Mouse (Mus musculus) heart, postnatal 36 days (tissue): ENCODE measurements around the gene Eif2s3y. TPM values are rescaled to one million over a fixed set of nuclear protein-coding genes. Genes with fewer than 3 reads are reported as not detected.
A peak's percentile ranks its signal among the peaks of the same experiment; 100 is the strongest.

Source experiments
- DNase-seq, 2 experiments: peaks; one replicate each; pipeline ENCODE4 v3.0.0; 2021 to 2022
- intact Hi-C: fragments of 180-260 bp; cut with DNase I; formaldehyde crosslinking; loops from one replicate; pipeline ENCODE4 v1.15.1; 2025
- microRNA-seq, 2 experiments: library from miRNA; unstranded; fragments of <30 nt; microRNA quantifications; one replicate each; pipeline ENCODE4 v1.2.0; 2021; ENCODE audit warnings: borderline number of aligned reads in 2 of 2
- total RNA-seq, 2 experiments: library from RNA; stranded (reverse); gene quantifications; 2 replicates each; pipeline ENCODE4 v1.2.3; 2021

Eif2s3y gene
- total RNA-seq = 10 to 100 TPM in 1 of 2 experiments, not detected in 1; 62.6 TPM

- intact Hi-C loops = no loop called here
- peak in 1 of 2 experiments; percentile 71 for DNase-seq
These were observed at the start of gene Eif2s3y for GRCm38 (mm10) chrY:1009882-1010751. Gene Eif2s3y, plus strand, starts transcription at chrY:1010543.

Small RNAs within 50 kb of the gene (microRNA-seq; reads per million reads assigned to microRNA genes)
- gene Gm47281 = 0 reads per million in 2 experiments

Other genes starting within 250 kb of the Eif2s3y start
- gene Zfy1, start 213.1 kb upstream of the Eif2s3y start, total RNA-seq = not detected
- gene Uba1y, start 191.9 kb upstream of the Eif2s3y start, total RNA-seq = not detected
- 10 to 100 TPM in 1 of 2 experiments, not detected in 1; 12.6 TPM for gene Kdm5d, start 112.8 kb upstream of the Eif2s3y start, total RNA-seq
- gene Uty, start 235.2 kb downstream of the Eif2s3y start, total RNA-seq = 10 to 100 TPM in 1 of 2 experiments, not detected in 1; 21.1 TPM